Mouse (Mus musculus) erythroid progenitor cell, adult 5-6 weeks (primary cell): ENCODE results near the gene Rbm39. TPM values are rescaled to one million over a fixed set of nuclear protein-coding genes. Genes with fewer than 3 reads are reported as not detected.
"Not testable (repeated sequence)": the region's sequence is repeated elsewhere in the genome, so short reads cannot be mapped to it uniquely, and the experiment has no call there.

Experiments used
- ATAC-seq: replicated peaks from 2 replicates; pipeline ENCODE4 v1.8.0; 2016; ENCODE audit warnings: moderate number of reproducible peaks, mild to moderate bottlenecking, moderate TSS enrichment, inconsistent platforms; ENCODE audit not compliant: poor library complexity, low FRiP score, severe bottlenecking
- total RNA-seq, 2 experiments: library from RNA; stranded (forward) in 1 of 2; stranded (reverse) in 1 of 2; fragments of 150-400 nt in 1 of 2; fragments of 186-747, 209-891 nt in 1 of 2; gene quantifications; 2 replicates each; pipeline versions ENCODE4 v1.2.3 to v1.2.4; 2015 to 2017; ENCODE audit warnings: low replicate concordance in 2 of 2

Gene Rbm39
- total RNA-seq, 2 experiments from 2014 or later = 425 to 594 TPM

DNA sequence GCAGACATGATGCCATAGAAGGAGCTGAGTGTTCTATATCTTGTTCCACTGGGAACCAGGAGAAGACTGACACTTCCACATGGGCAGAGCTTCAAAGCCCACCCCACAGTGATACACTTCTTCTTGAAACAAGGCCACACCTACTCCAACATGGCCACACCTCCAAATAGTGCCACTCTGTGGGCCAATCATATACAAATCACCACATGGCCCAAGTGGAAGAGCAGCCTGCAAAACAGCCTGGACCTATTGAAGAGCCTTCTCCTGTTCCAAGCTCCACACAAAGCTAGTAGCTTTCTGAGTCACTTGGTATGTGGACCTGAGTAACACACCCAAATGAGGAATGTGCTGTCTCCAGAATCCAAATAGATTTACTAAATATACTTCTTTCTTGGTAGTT lies 60.5 kb downstream of the Rbm39 start:
- no peak for ATAC-seq

- not testable (repeated sequence) for ATAC-seq
These were observed 68.0 kb downstream of the Rbm39 start for GRCm38 (mm10) chr2:156112080-156112423.

- peak; percentile 93 for ATAC-seq
These were observed 68.5 kb downstream of the Rbm39 start, which contains the start of the genes Cpne1 and Rbm12 for GRCm38 (mm10) chr2:156111358-156112079. Gene Cpne1, minus strand, starts transcription at chr2:156111965. Gene Rbm12, minus strand, starts transcription at chr2:156111978.

DNA sequence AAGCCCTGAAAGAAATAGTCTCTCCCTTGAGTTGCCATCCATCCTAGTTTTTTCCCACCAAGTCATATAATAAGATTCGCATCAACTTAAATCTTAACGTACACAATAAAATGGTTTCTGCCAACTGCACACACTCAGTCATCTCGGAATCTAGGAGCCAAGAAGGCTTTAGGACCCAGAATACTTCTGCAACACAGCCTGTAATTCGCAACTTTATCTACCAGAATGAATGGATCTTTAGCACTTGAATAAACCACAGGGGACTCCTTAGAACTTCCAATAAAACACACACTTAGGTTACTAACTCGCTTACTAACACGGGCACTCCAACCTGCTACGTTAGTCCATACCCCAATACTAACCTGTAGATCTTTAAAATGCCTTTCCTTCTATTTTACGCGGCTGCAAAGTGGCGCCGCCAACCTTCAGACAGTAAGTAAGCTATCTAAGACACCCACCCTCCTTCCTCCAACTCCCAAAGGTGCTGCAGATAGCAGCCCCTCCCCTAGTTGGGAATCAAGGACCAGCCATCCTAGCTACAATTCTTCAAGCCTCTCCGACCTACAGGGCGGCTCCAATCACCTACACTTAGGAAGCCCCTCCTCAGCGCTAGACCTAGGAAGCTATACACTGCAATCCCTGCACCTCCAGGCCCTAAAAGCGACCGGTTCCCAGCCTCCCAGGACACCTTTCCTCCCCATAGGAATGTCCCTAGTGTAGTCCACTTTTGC lies 69.2 kb downstream of the Rbm39 start:
- ATAC-seq = peak; percentile 56

Other genes with a start within 250 kb of the Rbm39 start
- 1.7 and 7.6 TPM in 2 replicates for gene Uqcc1, start 249.9 kb downstream of the Rbm39 start, total RNA-seq (2015; ENCODE audit: low replicate concordance)
- gene Uqcc1, start 249.9 kb downstream of the Rbm39 start, total RNA-seq (2017; ENCODE audit: low replicate concordance) = 2.3 and 2.6 TPM in 2 replicates
- gene Gm15557, start 239.5 kb downstream of the Rbm39 start, total RNA-seq (2015; ENCODE audit: low replicate concordance) = not detected in 2 replicates
- not detected in 2 replicates for gene Gm15557, start 239.5 kb downstream of the Rbm39 start, total RNA-seq (2017; ENCODE audit: low replicate concordance)
- gene Gdf5, start 234.9 kb downstream of the Rbm39 start, total RNA-seq (2015; ENCODE audit: low replicate concordance) = not detected in 2 replicates
- not detected in 2 replicates for gene Gdf5, start 234.9 kb downstream of the Rbm39 start, total RNA-seq (2017; ENCODE audit: low replicate concordance)
- gene Cep250, start 223.8 kb downstream of the Rbm39 start, total RNA-seq (2015; ENCODE audit: low replicate concordance) = 4.2 and 32.4 TPM in 2 replicates
- 18.5 and 19.2 TPM in 2 replicates for gene Cep250, start 223.8 kb downstream of the Rbm39 start, total RNA-seq (2017; ENCODE audit: low replicate concordance)
- gene 6430550D23Rik, start 172.3 kb downstream of the Rbm39 start, total RNA-seq (2015; ENCODE audit: low replicate concordance) = not detected in 2 replicates
- 0.26 TPM in 1 of 2 replicates, not detected in the other for gene 6430550D23Rik, start 172.3 kb downstream of the Rbm39 start, total RNA-seq (2017; ENCODE audit: low replicate concordance)
- gene Ergic3, start 172.2 kb downstream of the Rbm39 start, total RNA-seq (2015; ENCODE audit: low replicate concordance) = 59.5 and 136 TPM in 2 replicates
- 18.6 and 22.6 TPM in 2 replicates for gene Ergic3, start 172.2 kb downstream of the Rbm39 start, total RNA-seq (2017; ENCODE audit: low replicate concordance)
- gene Fer1l4, start 127.3 kb downstream of the Rbm39 start, total RNA-seq (2015; ENCODE audit: low replicate concordance) = not detected in 2 replicates
- not detected in 2 replicates for gene Fer1l4, start 127.3 kb downstream of the Rbm39 start, total RNA-seq (2017; ENCODE audit: low replicate concordance)
- not detected in 2 replicates for gene Spag4, start 115.1 kb downstream of the Rbm39 start, total RNA-seq (2015; ENCODE audit: low replicate concordance)
- not detected in 2 replicates for gene Spag4, start 115.1 kb downstream of the Rbm39 start, total RNA-seq (2017; ENCODE audit: low replicate concordance)
- 46.5 and 58.7 TPM in 2 replicates for gene Cpne1, start 68.3 kb downstream of the Rbm39 start, total RNA-seq (2015; ENCODE audit: low replicate concordance)
- 14.9 and 26.0 TPM in 2 replicates for gene Cpne1, start 68.3 kb downstream of the Rbm39 start, total RNA-seq (2017; ENCODE audit: low replicate concordance)
- gene Rbm12, start 68.3 kb downstream of the Rbm39 start, total RNA-seq (2015; ENCODE audit: low replicate concordance) = 39.4 and 47.6 TPM in 2 replicates
- 12.3 and 18.4 TPM in 2 replicates for gene Rbm12, start 68.3 kb downstream of the Rbm39 start, total RNA-seq (2017; ENCODE audit: low replicate concordance)
- 2.5 TPM in 1 of 2 replicates, not detected in the other for gene Gm28036, start 53.1 kb downstream of the Rbm39 start, total RNA-seq (2015; ENCODE audit: low replicate concordance)
- gene Gm28036, start 53.1 kb downstream of the Rbm39 start, total RNA-seq (2017; ENCODE audit: low replicate concordance) = 11.3 and 23.7 TPM in 2 replicates
- 26.8 and 43.6 TPM in 2 replicates for gene Romo1, start 36.2 kb downstream of the Rbm39 start, total RNA-seq (2015; ENCODE audit: low replicate concordance)
- gene Romo1, start 36.2 kb downstream of the Rbm39 start, total RNA-seq (2017; ENCODE audit: low replicate concordance) = 4.2 and 16.4 TPM in 2 replicates
- 56.6 and 86.8 TPM in 2 replicates for gene Nfs1, start 36.1 kb downstream of the Rbm39 start, total RNA-seq (2015; ENCODE audit: low replicate concordance)
- gene Nfs1, start 36.1 kb downstream of the Rbm39 start, total RNA-seq (2017; ENCODE audit: low replicate concordance) = 20.4 and 21.9 TPM in 2 replicates
- 1.8 and 15.1 TPM in 2 replicates for gene Phf20, start 16.2 kb upstream of the Rbm39 start, total RNA-seq (2015; ENCODE audit: low replicate concordance)
- 14.6 and 15.4 TPM in 2 replicates for gene Phf20, start 16.2 kb upstream of the Rbm39 start, total RNA-seq (2017; ENCODE audit: low replicate concordance)
- 5.4 TPM in 1 of 2 replicates, not detected in the other for gene Cnbd2, start 132.1 kb upstream of the Rbm39 start, total RNA-seq (2015; ENCODE audit: low replicate concordance)
- gene Cnbd2, start 132.1 kb upstream of the Rbm39 start, total RNA-seq (2017; ENCODE audit: low replicate concordance) = 3.1 TPM in 1 of 2 replicates, not detected in the other
- 3.8 TPM in 1 of 2 replicates, not detected in the other for gene Scand1, start 132.5 kb upstream of the Rbm39 start, total RNA-seq (2015; ENCODE audit: low replicate concordance)
- gene Scand1, start 132.5 kb upstream of the Rbm39 start, total RNA-seq (2017; ENCODE audit: low replicate concordance) = 1.4 and 2.8 TPM in 2 replicates
- gene Epb41l1, start 240.7 kb upstream of the Rbm39 start, total RNA-seq (2015; ENCODE audit: low replicate concordance) = 0.36 and 0.84 TPM in 2 replicates
- 1.4 and 5.8 TPM in 2 replicates for gene Epb41l1, start 240.7 kb upstream of the Rbm39 start, total RNA-seq (2017; ENCODE audit: low replicate concordance)